Mouse (Mus musculus): ENCODE measurements around the gene Foxk1.
A peak's percentile ranks its signal among the peaks of the same experiment; 100 is the strongest.

Gene Foxk1

GRCm38 (mm10) chr5:142400981-142401640 lies at the start of gene Foxk1:
Gene Foxk1 (plus strand): TSS chr5:142401497.
- peak; percentile 95 for DNase-seq (ENCODE audit: low spot score)

GRCm38 (mm10) chr5:142352336-142352892 lies 48.9 kb upstream of the Foxk1 start:
- no peak for DNase-seq (ENCODE audit: low spot score)

- DNase-seq (ENCODE audit: low spot score): no peak
These were observed 46.2 kb upstream of the Foxk1 start for GRCm38 (mm10) chr5:142355144-142355543.

DNA sequence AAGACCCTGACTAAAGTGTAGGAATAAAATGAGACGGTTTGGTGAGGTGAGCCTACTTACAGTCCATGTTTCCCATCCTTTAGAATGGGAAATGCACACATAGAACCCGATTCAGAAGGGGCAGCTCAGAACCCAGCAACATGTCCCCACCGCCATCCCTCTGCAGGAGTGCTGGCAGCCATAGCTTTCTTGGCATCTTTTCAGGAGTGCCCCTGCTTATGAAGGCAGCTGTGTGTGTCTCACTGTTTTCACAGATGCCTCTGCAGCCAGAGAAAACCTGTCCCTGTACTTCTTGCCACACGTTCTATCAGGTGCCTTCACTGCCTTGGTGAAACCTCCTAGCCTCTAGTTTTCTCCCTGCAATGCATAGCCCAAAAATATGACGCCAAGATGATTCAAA lies 40.1 kb upstream of the Foxk1 start:
- DNase-seq (ENCODE audit: low spot score): no peak

- no peak for DNase-seq (ENCODE audit: low spot score)
These were observed 38.4 kb upstream of the Foxk1 start for GRCm38 (mm10) chr5:142362894-142363293.

DNA sequence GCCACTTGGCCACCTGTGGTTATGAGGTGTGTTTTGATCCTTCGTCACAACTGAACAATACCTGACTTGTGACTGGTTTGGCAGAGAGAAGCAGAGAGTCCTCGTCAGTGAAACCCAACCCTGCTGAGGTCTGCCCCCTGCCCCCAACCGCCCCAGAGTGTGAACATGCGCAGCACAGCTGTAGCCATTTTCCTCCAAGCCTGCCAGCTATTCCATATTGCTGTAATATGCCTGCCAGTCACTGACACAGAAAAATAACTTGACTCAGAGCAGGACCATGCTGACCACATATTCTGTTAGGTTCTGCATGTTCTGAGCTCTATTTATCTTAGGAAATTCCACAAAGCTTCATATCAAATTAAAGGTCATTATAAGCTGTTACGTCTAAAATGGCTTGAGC lies 37.2 kb upstream of the Foxk1 start:
- no peak for DNase-seq (ENCODE audit: low spot score)

DNA sequence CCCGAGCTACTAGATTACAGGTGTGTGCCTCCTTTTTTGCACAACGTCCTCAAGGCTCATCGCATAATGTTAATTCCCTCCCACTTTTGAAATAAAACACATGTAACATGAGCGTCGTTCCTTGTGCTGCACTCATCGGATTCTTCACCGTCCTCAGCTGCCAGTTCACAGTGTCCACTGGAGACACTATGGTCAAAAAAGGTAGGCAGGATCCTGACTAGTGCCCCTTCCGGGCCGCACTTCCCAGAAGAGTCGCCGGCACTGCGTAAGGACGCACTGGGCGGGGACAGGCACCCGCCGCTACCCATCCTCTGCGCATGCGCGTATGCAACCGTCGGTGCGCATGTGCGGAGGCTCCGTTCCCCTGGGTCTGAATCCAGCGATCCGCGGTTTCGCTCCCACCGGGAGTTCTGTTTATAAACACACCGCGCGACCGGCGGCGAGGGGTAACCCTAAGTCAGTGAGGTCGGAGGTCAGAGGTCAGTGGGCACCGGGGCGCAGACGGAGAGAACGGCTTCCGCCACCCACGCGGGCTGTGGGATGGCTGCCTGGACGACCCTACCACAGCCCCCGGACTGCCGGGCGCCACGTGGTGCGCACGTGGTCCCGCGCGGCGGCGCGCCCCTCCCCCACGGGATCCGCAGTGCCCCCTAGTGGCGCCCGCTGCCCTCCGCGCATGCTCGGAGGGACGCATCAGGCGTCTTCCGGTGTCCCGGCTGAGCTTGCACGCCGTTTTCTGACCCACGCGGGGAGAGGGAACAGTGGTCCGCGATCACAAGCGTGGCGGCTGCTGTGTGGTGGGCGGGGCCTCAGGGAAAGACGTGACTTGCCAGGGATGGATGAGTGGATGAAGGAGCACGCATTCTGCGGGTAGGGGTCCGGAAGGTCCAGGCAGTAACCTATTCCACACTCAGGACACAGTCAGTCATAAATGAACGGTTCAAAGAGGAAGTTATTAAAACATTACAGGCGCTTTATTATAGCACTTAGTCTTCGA lies 33.9 kb upstream of the Foxk1 start:
- DNase-seq (ENCODE audit: low spot score): peak; percentile 96

DNA sequence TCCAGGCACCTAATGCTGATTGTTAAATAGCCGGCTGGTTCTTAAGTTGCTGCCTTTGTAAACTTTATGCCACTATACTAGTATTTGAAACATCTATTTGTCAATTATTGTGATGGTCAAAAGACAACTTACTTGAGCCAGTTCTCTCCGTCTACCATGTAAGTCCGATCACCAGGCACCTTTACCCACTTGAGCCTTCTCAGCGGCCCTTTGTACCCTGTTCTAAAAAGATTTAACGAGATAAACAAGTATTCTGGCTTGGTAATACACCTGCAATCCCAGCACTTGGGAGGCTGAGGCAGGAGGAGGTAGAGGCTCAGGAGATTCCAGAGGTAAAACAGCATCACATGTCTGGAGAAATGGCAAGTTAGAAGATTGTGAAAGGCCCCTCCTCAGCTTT lies 33.2 kb upstream of the Foxk1 start:
- DNase-seq (ENCODE audit: low spot score): no peak

- DNase-seq (ENCODE audit: low spot score): no peak
These were observed 30.7 kb upstream of the Foxk1 start for GRCm38 (mm10) chr5:142370406-142371171.

GRCm38 (mm10) chr5:142371172-142372155 lies 29.8 kb upstream of the Foxk1 start:
- peak; percentile 81 for DNase-seq (ENCODE audit: low spot score)

- DNase-seq (ENCODE audit: low spot score): peak; percentile 45
These were observed 29.1 kb upstream of the Foxk1 start for GRCm38 (mm10) chr5:142372207-142372606.

- DNase-seq (ENCODE audit: low spot score): no peak
These were observed 27.0 kb upstream of the Foxk1 start for GRCm38 (mm10) chr5:142374343-142374742.

- DNase-seq (ENCODE audit: low spot score): no peak
These were observed 25.7 kb upstream of the Foxk1 start for GRCm38 (mm10) chr5:142375641-142376040.

GRCm38 (mm10) chr5:142376071-142376470 lies 25.2 kb upstream of the Foxk1 start:
- no peak for DNase-seq (ENCODE audit: low spot score)

GRCm38 (mm10) chr5:142378068-142378467 lies 23.2 kb upstream of the Foxk1 start:
- no peak for DNase-seq (ENCODE audit: low spot score)

DNA sequence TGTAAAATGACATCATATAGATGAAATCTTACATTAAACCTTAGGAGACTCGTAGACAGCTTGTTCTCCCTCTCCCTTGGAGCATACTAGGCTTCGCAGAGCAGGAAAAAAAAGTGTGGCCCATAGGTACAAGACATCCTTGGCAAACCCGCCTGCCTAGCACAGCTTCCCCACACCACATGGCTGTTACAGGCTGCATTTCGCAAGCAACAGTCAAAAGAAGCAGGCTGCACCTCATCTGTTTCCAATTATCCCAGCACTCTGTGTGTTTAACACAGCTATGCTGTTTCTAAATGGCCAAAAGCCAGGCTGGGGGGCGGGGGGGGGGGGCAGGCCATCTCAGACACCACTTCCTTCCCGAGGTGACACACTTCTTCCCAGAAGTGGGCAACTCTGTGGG lies 20.8 kb upstream of the Foxk1 start:
- peak; percentile 76 for DNase-seq (ENCODE audit: low spot score)

DNA sequence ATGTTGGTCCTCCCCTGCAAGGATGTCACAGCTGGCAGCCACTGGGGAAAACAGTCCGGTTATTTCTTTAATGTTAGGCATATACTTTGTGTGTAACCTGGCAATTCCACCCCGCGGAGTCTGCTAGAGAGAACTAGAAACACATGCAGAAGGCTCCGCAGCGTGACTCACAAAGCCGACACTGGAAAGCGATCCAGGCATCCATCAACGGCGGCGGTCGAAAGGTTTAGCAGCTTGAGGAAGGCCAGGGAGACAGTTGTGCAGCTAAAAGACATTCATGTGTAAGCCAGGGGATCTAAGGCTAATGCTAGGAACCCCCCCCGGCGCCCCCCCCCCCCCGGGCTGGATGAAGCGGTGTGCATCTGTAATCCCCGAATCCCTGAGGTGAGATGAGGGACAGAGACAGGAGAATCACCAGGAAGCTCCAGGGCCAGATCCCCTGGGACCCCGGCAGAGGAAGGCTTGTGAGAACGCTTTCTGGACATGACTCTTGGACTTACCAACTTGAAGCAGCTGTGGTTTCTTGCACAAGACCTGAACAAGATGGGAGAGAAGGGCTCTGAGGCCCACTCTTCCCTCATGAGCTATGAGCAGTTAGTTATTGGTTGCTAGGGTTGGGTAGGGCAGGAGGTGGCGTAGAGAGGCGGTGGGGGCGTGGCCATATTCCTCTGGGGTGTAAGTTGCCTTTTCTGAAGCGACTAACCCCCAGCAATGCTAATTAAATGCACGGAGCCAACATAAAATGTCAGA lies 16.2 kb upstream of the Foxk1 start:
- peak; percentile 73 for DNase-seq (ENCODE audit: low spot score)

DNA sequence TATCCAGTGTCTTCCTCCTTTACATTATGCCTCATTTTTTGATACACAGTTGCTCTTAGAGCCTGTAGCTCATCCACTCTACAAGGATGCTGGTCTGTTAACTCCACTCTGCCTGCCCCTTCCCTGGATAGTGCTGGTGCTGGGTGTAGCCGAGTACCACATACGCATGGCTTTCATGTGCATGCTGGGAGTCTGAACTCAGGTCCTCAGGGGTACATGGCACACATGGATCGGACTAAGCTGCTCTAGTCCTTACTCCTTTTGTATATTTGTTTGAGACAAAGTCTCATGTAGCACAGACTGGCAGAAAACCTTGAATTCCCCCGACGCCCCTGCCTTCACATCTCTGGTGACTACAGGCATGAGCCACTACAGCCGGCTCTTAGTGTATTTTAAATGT lies 15.0 kb upstream of the Foxk1 start:
- DNase-seq (ENCODE audit: low spot score): no peak

- DNase-seq (ENCODE audit: low spot score): peak; percentile 82
These were observed 14.3 kb upstream of the Foxk1 start for GRCm38 (mm10) chr5:142386784-142387680.

Data from embryo, embryonic 10.5 days (tissue).